Comparison of ENCODE assay signal across 8 mouse cellular contexts in the genomic region with DNA sequence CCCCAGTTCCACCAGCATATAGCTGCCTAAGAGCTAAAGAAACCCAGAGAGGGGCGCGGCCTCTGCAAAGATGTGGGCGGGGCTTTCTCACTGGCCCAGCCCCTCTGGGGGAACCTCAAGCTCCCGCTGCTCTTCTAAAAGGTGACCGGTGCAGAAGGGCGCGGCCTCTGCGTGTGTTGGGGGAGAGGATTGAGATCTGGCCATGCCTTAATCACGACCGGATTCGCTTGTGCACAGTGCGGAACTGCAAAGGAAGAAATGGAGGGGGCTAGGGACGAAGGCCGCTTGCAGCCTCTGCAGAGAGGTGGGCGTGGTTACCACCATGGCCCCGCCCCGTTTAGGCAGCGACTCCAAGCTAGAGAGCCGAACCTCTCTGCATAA. TPM values are rescaled to one million over a fixed set of nuclear protein-coding genes. Genes with fewer than 3 reads are reported as not detected.
DNase-seq lines count a peak whose midpoint lies in the region; ATAC-seq and TF ChIP-seq lines count a peak whose summit lies in the region.

No protein-coding gene starts in this region.

- peak overlapping the region; percentile 84 for H3K4me3 ChIP-seq in heart, embryonic 11.5 days (ENCODE audit: low read depth, low read length)
- peak overlapping the region; percentile 82 for H3K4me3 ChIP-seq in kidney, embryonic 16.5 days (ENCODE audit: low read length)
- H3K4me3 ChIP-seq in liver, adult 2 months (ENCODE audit: insufficient read depth, low read depth, low read length) = peak overlapping the region; percentile 90
- peak overlapping the region; percentile 54 for H3K4me3 ChIP-seq in myocyte

- H3K79me2 ChIP-seq in liver, adult 2 months (ENCODE audit: control insufficient read depth, insufficient read depth, low read length) = no peaks in the 10 kb centered on the region
- peaks cover 17% of the 10 kb centered on the region for H3K79me2 ChIP-seq in myocyte (ENCODE audit: control insufficient read depth, insufficient read depth)

- H3K9ac ChIP-seq in heart, embryonic 11.5 days (ENCODE audit: low read depth, low read length) = peak overlapping the region; percentile 85; the same call in 1 of the 2 replicates
- H3K9ac ChIP-seq in kidney, embryonic 16.5 days (replicated peaks; ENCODE audit: low read length) = peak overlapping the region; percentile 87
- peak overlapping the region; percentile 63 for H3K9ac ChIP-seq in liver, adult 2 months (ENCODE audit: low read depth, low read length)

- H3K4me1 ChIP-seq in heart, embryonic 11.5 days (ENCODE audit: control insufficient read depth, insufficient read depth, low read length) = peaks cover 24% of the 10 kb centered on the region
- peaks cover 37% of the 10 kb centered on the region for H3K4me1 ChIP-seq in kidney, embryonic 16.5 days (ENCODE audit: insufficient read depth, low read length)
- H3K4me1 ChIP-seq in liver, adult 2 months (ENCODE audit: control insufficient read depth, insufficient read depth, low read length) = peaks cover 2% of the 10 kb centered on the region

- TF ChIP-seq POLR2A in liver, adult 2 months (IDR thresholded peaks at IDR 0.05; ENCODE audit: extremely low read depth, insufficient read depth, low read length) = no peak
- TF ChIP-seq POLR2A in myocyte (IDR thresholded peaks at IDR 0.05; ENCODE audit: insufficient read length, low read depth) = no peak

- no peaks in the 10 kb centered on the region for H3K9me3 ChIP-seq in heart, embryonic 11.5 days (replicated peaks; ENCODE audit: control insufficient read depth, low read length)
- H3K9me3 ChIP-seq in kidney, embryonic 16.5 days (ENCODE audit: low read length) = no peaks in the 10 kb centered on the region

- peak; percentile 98 for DNase-seq in B cell, adult 2 months
- DNase-seq in brain, adult 2 months (ENCODE audit: low read depth, low spot score) = peak; percentile 98
- DNase-seq in liver, adult 2 months (ENCODE audit: extremely low read depth, low read depth, low spot score) = peak; percentile 82
- DNase-seq in splenic B cell, adult 2 months (ENCODE audit: low read depth, low spot score) = peak; percentile 97

- peak overlapping the region; percentile 73 for H3ac ChIP-seq in myocyte (ENCODE audit: control insufficient read depth, insufficient read length)

- TF ChIP-seq CTCF in liver, adult 2 months (IDR thresholded peaks at IDR 0.05; ENCODE audit: low read depth, low read length) = no peak

- peak; percentile 95 for ATAC-seq in erythroblast, adult 5-6 weeks (replicated peaks; ENCODE audit: low FRiP score, poor library complexity, severe bottlenecking)
- peak; percentile 94 for ATAC-seq in heart, embryonic 11.5 days (replicated peaks; ENCODE audit: insufficient number of reproducible peaks, low FRiP score, low TSS enrichment)
- peak; percentile 95 for ATAC-seq in kidney, embryonic 16.5 days (ENCODE audit: low FRiP score, low TSS enrichment)

- under 1% methylated on average over 19 of the region's 19 CpGs for WGBS in heart, embryonic 11.5 days (ENCODE audit: insufficient replicate concordance)
- WGBS in kidney, embryonic 16.5 days = 0% methylated on average over 19 of the region's 19 CpGs
- under 1% methylated on average over 19 of the region's 19 CpGs for WGBS in liver, adult 2 months

- H3K4me2 ChIP-seq in heart, embryonic 11.5 days = peak overlapping the region; percentile 96
- H3K4me2 ChIP-seq in kidney, embryonic 16.5 days (replicated peaks; ENCODE audit: low read depth, low read length) = peak overlapping the region; percentile 91
- H3K4me2 ChIP-seq in myocyte (ENCODE audit: low read depth) = peak overlapping the region; percentile 85

- no peaks in the 10 kb centered on the region for H3K36me3 ChIP-seq in heart, embryonic 11.5 days (ENCODE audit: control insufficient read depth, insufficient read depth, low read length)
- H3K36me3 ChIP-seq in kidney, embryonic 16.5 days (ENCODE audit: insufficient read depth, low read length) = no peaks in the 10 kb centered on the region
- H3K36me3 ChIP-seq in liver, adult 2 months (ENCODE audit: control insufficient read depth, insufficient read depth, low read length) = no peaks in the 10 kb centered on the region
- no peaks in the 10 kb centered on the region for H3K36me3 ChIP-seq in myocyte (ENCODE audit: control insufficient read depth, insufficient read depth)
- no peaks in the 10 kb centered on the region for H3K36me3 ChIP-seq in splenic B cell, adult 2 months (ENCODE audit: control insufficient read depth, insufficient read depth, low read length, poor library complexity, severe bottlenecking)

- no peaks in the 10 kb centered on the region for H3K27me3 ChIP-seq in heart, embryonic 11.5 days (ENCODE audit: control insufficient read depth, insufficient read depth, low read length)
- no peaks in the 10 kb centered on the region for H3K27me3 ChIP-seq in kidney, embryonic 16.5 days (ENCODE audit: insufficient read depth, low read length)
- no peaks in the 10 kb centered on the region for H3K27me3 ChIP-seq in liver, adult 2 months (ENCODE audit: control insufficient read depth, insufficient read depth, low read length)
- no peaks in the 10 kb centered on the region for H3K27me3 ChIP-seq in myocyte (ENCODE audit: control insufficient read depth, insufficient read depth, insufficient read length)
- H3K27me3 ChIP-seq in splenic B cell, adult 2 months (ENCODE audit: control insufficient read depth, insufficient read depth, low read length, poor library complexity, severe bottlenecking) = no peaks in the 10 kb centered on the region

- no peak overlapping the region for H3K27ac ChIP-seq in heart, embryonic 11.5 days (ENCODE audit: low read depth, low read length)
- peak overlapping the region; percentile 70 for H3K27ac ChIP-seq in kidney, embryonic 16.5 days (ENCODE audit: low read length)
- no peak overlapping the region for H3K27ac ChIP-seq in liver, adult 2 months (replicated peaks; ENCODE audit: insufficient read depth, low read depth, low read length)

TF ChIP-seq in myocyte, 11 proteins besides CTCF, POLR2A, EP300 and RAD21:
- no peak for TF ChIP-seq TCF3 (IDR thresholded peaks at IDR 0.05; ENCODE audit: insufficient read length, low read depth)
- no peak for TF ChIP-seq SRF (IDR thresholded peaks at IDR 0.05; ENCODE audit: control insufficient read depth, insufficient read length, low read depth)
- TF ChIP-seq E2F4 (IDR thresholded peaks at IDR 0.05; ENCODE audit: insufficient read depth) = no peak
- no peak for TF ChIP-seq TCF12 (IDR thresholded peaks at IDR 0.05; ENCODE audit: insufficient read depth, poor library complexity, severe bottlenecking)
- no peak for TF ChIP-seq REST (IDR thresholded peaks at IDR 0.05; ENCODE audit: insufficient read depth, insufficient read length)

RNA-seq across cellular contexts. Expression of a gene that starts 0.3 kb away (rescaled TPM):
- 0.19 and 0.21 TPM in 2 replicates for total RNA-seq in erythroblast, adult 5-6 weeks (2015; ENCODE audit: low replicate concordance)
- total RNA-seq in erythroblast, adult 5-6 weeks (2017; ENCODE audit: low replicate concordance) = 0.51 and 2.6 TPM in 2 replicates
- 16.1 and 17.5 TPM in 2 replicates for polyA plus RNA-seq in heart, embryonic 11.5 days (2014; fragmentation: Nextera tagmentation; extraction: Ambion mirVana)
- 16.5 and 18.9 TPM in 2 replicates for polyA plus RNA-seq in kidney, embryonic 16.5 days (2015; fragmentation: Nextera tagmentation; extraction: Ambion mirVana)
- total RNA-seq in liver, adult 2 months (2014; rRNA removed) = 0.46 and 0.54 TPM in 2 replicates
- 0.55 and 1.4 TPM in 2 replicates for polyA plus RNA-seq in liver, adult 2 months (2012; rRNA removed)
- 24.8 TPM for polyA plus RNA-seq in myocyte (2012; fragmentation: generic; extraction: Trizol)

RNA-seq across cellular contexts. Expression of a gene that starts 41.5 kb away (rescaled TPM):
- total RNA-seq in erythroblast, adult 5-6 weeks (2015; ENCODE audit: low replicate concordance) = 0.19 and 0.63 TPM in 2 replicates
- total RNA-seq in erythroblast, adult 5-6 weeks (2017; ENCODE audit: low replicate concordance) = 0.56 and 1.3 TPM in 2 replicates
- 3.6 and 5.6 TPM in 2 replicates for polyA plus RNA-seq in heart, embryonic 11.5 days (2014; fragmentation: Nextera tagmentation; extraction: Ambion mirVana)
- 9.2 and 13.8 TPM in 2 replicates for polyA plus RNA-seq in kidney, embryonic 16.5 days (2015; fragmentation: Nextera tagmentation; extraction: Ambion mirVana)
- total RNA-seq in liver, adult 2 months (2014; rRNA removed) = 21.9 and 23.6 TPM in 2 replicates
- 23.4 and 31.8 TPM in 2 replicates for polyA plus RNA-seq in liver, adult 2 months (2012; rRNA removed)
- 2.0 TPM for polyA plus RNA-seq in myocyte (2012; fragmentation: generic; extraction: Trizol)

RNA-seq across cellular contexts. Expression of a gene that starts 49.0 kb away (rescaled TPM):
- total RNA-seq in erythroblast, adult 5-6 weeks (2015; ENCODE audit: low replicate concordance) = not detected in 2 replicates
- not detected in 2 replicates for total RNA-seq in erythroblast, adult 5-6 weeks (2017; ENCODE audit: low replicate concordance)
- polyA plus RNA-seq in heart, embryonic 11.5 days (2014; fragmentation: Nextera tagmentation; extraction: Ambion mirVana) = not detected in 2 replicates
- not detected in 2 replicates for polyA plus RNA-seq in kidney, embryonic 16.5 days (2015; fragmentation: Nextera tagmentation; extraction: Ambion mirVana)
- not detected in 2 replicates for total RNA-seq in liver, adult 2 months (2014; rRNA removed)
- polyA plus RNA-seq in liver, adult 2 months (2012; rRNA removed) = not detected in 2 replicates
- polyA plus RNA-seq in myocyte (2012; fragmentation: generic; extraction: Trizol) = not detected

RNA-seq across cellular contexts. Expression of a gene that starts 57.1 kb away (rescaled TPM):
- 1.5 TPM in 2 replicates for total RNA-seq in erythroblast, adult 5-6 weeks (2015; ENCODE audit: low replicate concordance)
- 4.0 and 14.1 TPM in 2 replicates for total RNA-seq in erythroblast, adult 5-6 weeks (2017; ENCODE audit: low replicate concordance)
- 38.8 and 42.5 TPM in 2 replicates for polyA plus RNA-seq in heart, embryonic 11.5 days (2014; fragmentation: Nextera tagmentation; extraction: Ambion mirVana)
- 74.4 and 77.0 TPM in 2 replicates for polyA plus RNA-seq in kidney, embryonic 16.5 days (2015; fragmentation: Nextera tagmentation; extraction: Ambion mirVana)
- total RNA-seq in liver, adult 2 months (2014; rRNA removed) = 6.1 and 7.2 TPM in 2 replicates
- 11.3 and 16.2 TPM in 2 replicates for polyA plus RNA-seq in liver, adult 2 months (2012; rRNA removed)
- 34.6 TPM for polyA plus RNA-seq in myocyte (2012; fragmentation: generic; extraction: Trizol)
